Mouse (Mus musculus): ENCODE results near the gene Gm5294. TPM values are rescaled to one million over a fixed set of nuclear protein-coding genes. Genes with fewer than 3 reads are reported as not detected.
A peak's percentile ranks its signal among the peaks of the same experiment; 100 is the strongest.

The Gm5294 gene
- polyA plus RNA-seq, 1 experiment = 0.14 TPM

DNA sequence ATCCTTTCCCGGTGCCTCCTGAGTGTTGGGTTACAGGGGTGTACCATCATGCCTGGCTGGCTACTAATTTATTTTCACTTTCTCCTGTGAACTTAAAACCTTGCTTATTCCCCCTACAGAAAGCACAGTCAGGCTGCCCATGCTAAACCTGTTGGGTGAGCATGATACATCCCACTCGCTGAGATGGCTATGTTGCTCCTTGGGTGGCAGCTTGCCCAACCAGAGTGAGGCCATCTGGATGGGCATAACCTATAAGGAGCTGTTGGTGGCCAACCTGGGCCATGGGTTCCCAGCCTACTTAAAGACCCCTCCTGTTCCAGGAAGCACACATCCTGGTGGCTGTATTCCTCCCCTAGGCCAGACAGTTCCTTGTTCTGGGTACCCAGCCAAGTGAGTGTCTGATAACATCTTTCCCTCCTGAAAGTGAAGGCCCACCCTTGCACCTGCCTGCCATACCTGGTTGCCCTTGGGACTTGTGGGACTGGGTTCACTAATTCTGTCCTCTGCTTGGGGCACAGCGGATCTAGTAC, 33.8 kb upstream of the Gm5294 start:
- Histone ChIP-seq H3K27ac (ENCODE audit: insufficient read depth, low read depth, low read length) (0 out of 2 replicates have a peak overlapping the region, but pooled peaks have one; percentile 10), H3K36me3 (ENCODE audit: control insufficient read depth, insufficient read depth, low read length) (no peaks in the 10 kb centered on the region), H3K27me3 (replicated peaks; ENCODE audit: control insufficient read depth, insufficient read depth, low read length) (no peaks in the 10 kb centered on the region), H3K4me3 (ENCODE audit: insufficient read depth, low read depth, low read length) (no peak overlapping the region), H3K4me1 (ENCODE audit: control insufficient read depth, insufficient read depth, low read length) (peaks cover 31% of the 10 kb centered on the region)
- peak; percentile 44 for DNase-seq
- WGBS = 55% methylated on average over 3 of the region's 3 CpGs
- no peak for TF ChIP-seq CTCF (conservative IDR thresholded peaks at IDR 0.05; ENCODE audit: insufficient read depth, insufficient read length, low read depth, low read length)
- no peak for TF ChIP-seq POLR2A (IDR thresholded peaks at IDR 0.05; ENCODE audit: low read depth, low read length)

DNA sequence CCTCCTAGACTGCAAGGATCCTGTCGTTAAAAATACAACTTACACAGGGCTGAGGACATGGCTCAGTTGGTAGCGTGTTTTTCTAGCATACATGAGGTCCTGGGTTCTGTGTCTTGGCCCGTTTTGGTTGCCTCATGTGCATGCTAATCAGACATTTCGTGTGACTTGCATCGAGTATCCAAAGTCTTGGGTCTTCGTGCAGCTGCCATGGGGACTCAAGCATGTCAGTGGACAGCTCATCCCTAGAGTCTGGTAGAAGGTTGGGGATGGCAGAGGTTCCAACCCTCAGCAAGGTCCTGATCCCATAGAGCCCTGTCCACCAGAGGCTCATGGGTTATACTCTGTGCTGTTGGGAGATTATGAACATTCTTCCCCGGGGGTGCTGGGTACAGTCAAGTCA, 32.2 kb upstream of the Gm5294 start:
- no peaks in the 10 kb centered on the region for H3K27me3 ChIP-seq (replicated peaks; ENCODE audit: control insufficient read depth, insufficient read depth, low read length)
- H3K36me3 ChIP-seq (ENCODE audit: control insufficient read depth, insufficient read depth, low read length) = no peaks in the 10 kb centered on the region
- no peak overlapping the region for H3K27ac ChIP-seq (ENCODE audit: insufficient read depth, low read depth, low read length)
- no peak for TF ChIP-seq CTCF (conservative IDR thresholded peaks at IDR 0.05; ENCODE audit: insufficient read depth, insufficient read length, low read depth, low read length)
- no peak for TF ChIP-seq POLR2A (IDR thresholded peaks at IDR 0.05; ENCODE audit: low read depth, low read length)
- peaks cover 33% of the 10 kb centered on the region for H3K4me1 ChIP-seq (ENCODE audit: control insufficient read depth, insufficient read depth, low read length)
- no peak for DNase-seq
- 73% methylated on average over 7 of the region's 7 CpGs for whole genome bisulfite sequencing
- H3K4me3 ChIP-seq (ENCODE audit: insufficient read depth, low read depth, low read length) = no peak overlapping the region

DNA sequence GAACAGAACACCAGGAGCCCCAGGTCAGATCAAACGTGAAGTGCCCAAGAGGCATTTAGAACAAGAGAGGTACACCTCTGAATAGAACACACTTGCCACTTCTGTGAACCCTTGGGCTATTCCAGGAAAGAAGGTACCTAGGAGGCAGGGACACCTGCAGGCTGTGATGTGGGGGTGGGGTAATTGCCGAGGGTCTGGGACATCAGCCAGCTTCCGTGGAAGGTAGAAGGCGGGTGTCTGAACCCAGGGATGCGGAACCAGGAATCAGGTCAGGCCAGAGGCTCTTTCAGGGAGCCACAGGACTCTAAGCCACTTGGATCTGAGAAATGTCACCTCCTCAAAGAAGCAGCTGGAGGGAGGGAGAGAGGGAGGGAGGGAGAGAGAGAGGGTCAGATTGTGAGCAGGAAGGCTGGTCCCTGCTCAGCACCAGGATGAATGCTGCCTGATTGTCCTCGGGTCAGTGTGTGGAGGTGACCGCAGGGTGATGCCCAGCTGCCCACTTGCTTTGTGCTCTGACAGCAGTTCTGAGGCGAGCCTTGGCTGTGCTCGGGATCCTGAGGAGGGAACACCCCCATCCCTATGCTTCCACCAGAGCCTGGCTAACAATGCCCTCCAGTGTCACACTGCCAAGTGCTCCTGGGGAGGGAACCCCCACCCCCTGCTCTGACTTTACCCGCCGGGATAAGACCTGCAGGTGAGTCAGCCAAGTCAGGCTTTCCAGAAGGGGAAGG, 31.2 kb upstream of the Gm5294 start:
- Histone ChIP-seq H3K36me3 (ENCODE audit: control insufficient read depth, insufficient read depth, low read length) (no peaks in the 10 kb centered on the region), H3K4me3 (ENCODE audit: insufficient read depth, low read depth, low read length) (no peak overlapping the region), H3K27ac (ENCODE audit: insufficient read depth, low read depth, low read length) (peak overlapping the region; percentile 57), H3K4me1 (ENCODE audit: control insufficient read depth, insufficient read depth, low read length) (peaks cover 33% of the 10 kb centered on the region), H3K27me3 (replicated peaks; ENCODE audit: control insufficient read depth, insufficient read depth, low read length) (no peaks in the 10 kb centered on the region)
- DNase-seq = peak; percentile 97
- WGBS = 29% methylated on average over 11 of the region's 11 CpGs
- TF ChIP-seq CTCF (conservative IDR thresholded peaks at IDR 0.05; ENCODE audit: insufficient read depth, insufficient read length, low read depth, low read length) = no peak
- TF ChIP-seq POLR2A (IDR thresholded peaks at IDR 0.05; ENCODE audit: low read depth, low read length) = no peak

DNA sequence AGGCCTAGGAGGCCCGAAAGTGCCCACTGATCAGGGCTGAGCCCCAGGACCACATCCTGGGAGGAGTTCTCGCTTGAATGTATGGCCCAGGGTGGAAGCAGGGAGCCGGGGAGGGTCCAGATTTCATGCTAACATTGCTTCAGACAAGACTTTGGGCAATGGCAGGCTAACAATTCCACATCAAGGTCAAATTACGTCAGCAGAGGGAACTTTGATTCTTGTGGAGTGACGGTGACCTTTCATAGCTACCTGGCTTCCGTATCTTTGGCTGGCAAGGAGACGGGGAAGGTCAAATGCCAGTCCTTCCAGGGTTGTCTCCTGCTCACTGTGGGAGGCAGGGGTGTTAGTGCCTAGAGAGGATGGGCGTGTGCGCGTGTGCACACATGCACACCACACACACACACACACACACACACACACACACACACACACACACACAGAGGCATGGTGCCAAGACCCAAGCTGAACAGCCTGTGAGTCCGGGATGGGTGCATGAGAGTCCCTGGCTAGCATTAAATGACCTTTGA, 28.9 kb upstream of the Gm5294 start:
- H3K27me3 ChIP-seq (replicated peaks; ENCODE audit: control insufficient read depth, insufficient read depth, low read length) = no peaks in the 10 kb centered on the region
- peaks cover 1% of the 10 kb centered on the region; the same call in 1 of the 2 replicates for H3K36me3 ChIP-seq (ENCODE audit: control insufficient read depth, insufficient read depth, low read length)
- WGBS = 56% methylated on average over 11 of the region's 11 CpGs
- no peak for TF ChIP-seq CTCF (conservative IDR thresholded peaks at IDR 0.05; ENCODE audit: insufficient read depth, insufficient read length, low read depth, low read length)
- TF ChIP-seq POLR2A (IDR thresholded peaks at IDR 0.05; ENCODE audit: low read depth, low read length) = no peak
- peaks cover 33% of the 10 kb centered on the region for H3K4me1 ChIP-seq (ENCODE audit: control insufficient read depth, insufficient read depth, low read length)
- peak overlapping the region; percentile 25 for H3K27ac ChIP-seq (ENCODE audit: insufficient read depth, low read depth, low read length)
- no peak overlapping the region for H3K4me3 ChIP-seq (ENCODE audit: insufficient read depth, low read depth, low read length)
- DNase-seq = peak; percentile 72

DNA sequence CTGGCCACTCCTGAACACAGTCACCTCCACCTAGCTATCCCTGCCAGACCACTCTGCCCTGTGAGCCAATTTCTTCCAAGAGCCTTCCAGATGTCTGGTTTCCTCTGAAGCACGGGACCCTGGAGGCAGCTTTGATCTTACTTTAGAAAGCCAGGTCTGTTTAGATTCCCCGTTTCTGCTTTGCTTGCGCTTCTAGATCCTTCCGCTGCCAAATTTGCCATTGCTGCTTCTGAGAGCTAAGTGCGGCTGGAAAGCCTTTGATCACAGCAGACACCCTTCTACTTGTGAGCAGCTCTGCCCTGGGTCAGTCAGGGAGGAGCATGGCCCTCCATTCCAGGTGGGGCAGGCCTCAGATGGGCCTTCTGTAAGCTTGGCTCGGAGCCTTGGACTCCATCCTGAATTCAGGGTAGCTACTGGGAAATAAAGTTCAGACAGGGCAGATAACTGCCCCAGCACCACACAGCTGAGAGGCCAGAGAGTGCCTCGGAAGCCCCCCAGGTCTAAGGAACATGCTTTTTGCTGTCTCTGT, 18.2 kb upstream of the Gm5294 start:
- H3K4me1 ChIP-seq (ENCODE audit: control insufficient read depth, insufficient read depth, low read length) = no peaks in the 10 kb centered on the region
- H3K27me3 ChIP-seq (replicated peaks; ENCODE audit: control insufficient read depth, insufficient read depth, low read length) = no peaks in the 10 kb centered on the region
- H3K27ac ChIP-seq (ENCODE audit: insufficient read depth, low read depth, low read length) = no peak overlapping the region
- WGBS = 73% methylated on average over 7 of the region's 7 CpGs
- no peak for DNase-seq
- no peak overlapping the region for H3K4me3 ChIP-seq (ENCODE audit: insufficient read depth, low read depth, low read length)
- H3K36me3 ChIP-seq (ENCODE audit: control insufficient read depth, insufficient read depth, low read length) = no peaks in the 10 kb centered on the region
- TF ChIP-seq POLR2A (IDR thresholded peaks at IDR 0.05; ENCODE audit: low read depth, low read length) (no peak), CTCF (conservative IDR thresholded peaks at IDR 0.05; ENCODE audit: insufficient read depth, insufficient read length, low read depth, low read length) (no peak)

DNA sequence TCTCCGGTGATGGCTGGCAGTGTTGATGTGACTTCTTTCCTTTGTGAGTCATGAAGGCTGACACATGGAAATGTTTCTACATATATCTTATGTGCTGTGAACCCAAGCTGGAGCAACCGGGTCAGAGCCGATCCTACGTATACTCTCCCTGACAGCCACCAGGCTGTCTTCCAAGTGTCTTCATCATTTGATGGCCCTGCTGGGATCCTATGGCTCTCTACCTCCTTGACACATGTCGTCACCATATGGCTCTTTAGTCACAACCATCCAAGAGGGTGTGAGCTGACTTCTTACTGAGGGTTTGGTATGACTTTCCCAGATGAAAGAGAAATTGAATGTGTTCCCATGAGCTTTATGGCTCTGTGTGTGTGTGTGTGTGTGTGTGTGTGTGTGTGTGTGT, 15.6 kb upstream of the Gm5294 start:
- no peaks in the 10 kb centered on the region for H3K27me3 ChIP-seq (replicated peaks; ENCODE audit: control insufficient read depth, insufficient read depth, low read length)

DNA sequence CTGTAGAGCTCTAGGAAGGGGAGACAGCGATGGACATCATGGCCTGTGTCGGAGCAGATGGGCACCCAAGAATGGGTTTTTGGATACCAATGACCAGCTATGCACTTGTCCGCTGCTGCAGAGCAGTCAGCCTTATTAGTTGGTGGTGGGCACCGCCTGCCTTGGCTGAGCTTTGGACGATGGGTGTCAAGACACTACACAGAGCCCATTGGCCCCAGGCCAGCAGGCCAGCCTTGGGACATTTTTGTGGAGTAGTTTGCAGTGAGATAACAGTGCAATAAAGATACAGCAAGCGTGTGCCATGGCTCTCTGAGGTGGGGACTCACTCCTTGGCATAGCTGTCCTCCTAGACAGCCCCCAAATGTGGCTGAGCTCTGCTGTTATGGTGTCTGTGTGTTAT, 10.1 kb upstream of the Gm5294 start:
- no peaks in the 10 kb centered on the region for H3K4me1 ChIP-seq (ENCODE audit: control insufficient read depth, insufficient read depth, low read length)
- H3K27ac ChIP-seq (ENCODE audit: insufficient read depth, low read depth, low read length) = no peak overlapping the region
- no peaks in the 10 kb centered on the region for H3K36me3 ChIP-seq (ENCODE audit: control insufficient read depth, insufficient read depth, low read length)
- no peak overlapping the region for H3K4me3 ChIP-seq (ENCODE audit: insufficient read depth, low read depth, low read length)
- TF ChIP-seq POLR2A (IDR thresholded peaks at IDR 0.05; ENCODE audit: low read depth, low read length) (no peak), CTCF (conservative IDR thresholded peaks at IDR 0.05; ENCODE audit: insufficient read depth, insufficient read length, low read depth, low read length) (no peak)
- no peak for DNase-seq
- 91% methylated on average over 6 of the region's 6 CpGs for WGBS
- H3K27me3 ChIP-seq (replicated peaks; ENCODE audit: control insufficient read depth, insufficient read depth, low read length) = no peaks in the 10 kb centered on the region

More for the DNA sequence above, 15.6 kb upstream of the Gm5294 start:
- Histone ChIP-seq H3K4me3 (ENCODE audit: insufficient read depth, low read depth, low read length) (no peak overlapping the region), H3K36me3 (ENCODE audit: control insufficient read depth, insufficient read depth, low read length) (no peaks in the 10 kb centered on the region), H3K4me1 (ENCODE audit: control insufficient read depth, insufficient read depth, low read length) (no peaks in the 10 kb centered on the region), H3K27ac (ENCODE audit: insufficient read depth, low read depth, low read length) (no peak overlapping the region)
- TF ChIP-seq POLR2A (IDR thresholded peaks at IDR 0.05; ENCODE audit: low read depth, low read length) (no peak), CTCF (conservative IDR thresholded peaks at IDR 0.05; ENCODE audit: insufficient read depth, insufficient read length, low read depth, low read length) (no peak)
- WGBS = 94% methylated on average over 5 of the region's 5 CpGs
- DNase-seq = no peak
